Mouse (Mus musculus) megakaryocyte, embryonic 14.5 days (primary cell): Measurements from ENCODE around the gene Ssbp3.

Experiments used
- FLI1 ChIP-seq: IDR thresholded peaks from 2 replicates; pipeline ENCODE4 v1.6.1; 2012; ENCODE audit warnings: low read length, inconsistent platforms, mixed read lengths
- GATA1 ChIP-seq: IDR thresholded peaks from 3 replicates; pipeline ENCODE4 v1.6.1; 2012; ENCODE audit warnings: mixed read lengths, low read length, inconsistent platforms, borderline replicate concordance

DNA sequence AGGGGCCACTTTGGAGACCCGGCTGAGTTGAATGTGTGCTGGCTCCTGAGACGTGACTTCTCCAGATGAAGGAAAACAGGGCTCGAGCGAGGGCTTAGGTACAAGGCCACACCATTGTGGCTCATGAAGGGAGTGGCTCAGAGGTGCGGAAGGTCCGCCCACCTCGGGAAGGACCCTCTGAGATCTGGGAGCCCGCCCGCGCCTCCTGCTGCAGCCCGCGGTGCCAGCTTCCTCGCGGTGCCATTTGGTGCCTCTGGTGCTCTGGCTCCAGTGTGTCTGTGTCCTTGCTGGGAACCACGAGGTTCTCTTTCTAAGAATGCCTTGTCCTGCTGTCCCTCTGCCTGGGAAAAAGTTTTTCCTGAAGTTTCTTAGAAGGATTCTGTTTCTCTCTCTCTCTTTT, 187.4 kb downstream of the Ssbp3 start:
- TF ChIP-seq GATA1 (no peak), FLI1 (no peak)
